Mouse (Mus musculus): ENCODE measurements around the gene Tcf20. TPM values are rescaled to one million over a fixed set of nuclear protein-coding genes. Genes with fewer than 3 reads are reported as not detected.

The Tcf20 gene
- total and polyA plus RNA-seq, 3 experiments, result 27.0 to 47.2 (median 29.0) TPM

DNA sequence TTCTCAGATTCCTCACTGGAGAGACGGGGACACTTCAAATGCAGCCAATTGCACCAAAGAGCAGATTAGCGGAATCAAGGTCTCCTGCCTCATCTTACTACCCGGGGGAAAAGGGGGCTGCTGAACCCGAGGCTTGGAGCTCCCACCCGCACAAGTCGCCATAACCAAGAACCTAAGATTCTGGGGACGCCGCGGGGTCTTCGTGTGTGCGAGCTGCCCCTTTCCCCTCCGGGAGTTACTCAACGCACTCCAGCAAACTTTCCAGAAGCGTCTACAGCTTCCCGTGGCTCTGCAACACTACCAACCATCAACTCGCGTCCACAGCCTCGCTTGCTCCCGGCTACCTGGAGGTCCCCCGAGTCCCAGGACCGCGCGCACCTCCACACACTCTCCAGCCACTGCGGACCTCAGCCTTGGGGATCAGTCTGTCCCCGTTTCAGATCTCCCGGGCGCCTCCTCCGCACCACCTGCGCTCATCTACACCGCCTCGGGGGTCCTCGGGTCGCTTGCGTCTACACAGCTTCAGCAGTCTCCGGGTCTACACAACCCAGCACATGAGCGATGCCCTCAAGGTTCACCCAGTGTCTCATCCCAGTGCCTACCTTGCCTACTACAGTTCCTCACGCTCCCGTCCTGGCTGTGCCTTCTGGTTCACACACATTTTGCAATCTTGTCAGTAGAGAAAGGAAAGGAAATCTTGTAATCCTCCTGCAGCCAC, 499 bp downstream of the Tcf20 start:
- TF ChIP-seq KAT2A (IDR thresholded peaks at IDR 0.05; ENCODE audit: insufficient replicate concordance, low read length), result no peak
- TF ChIP-seq POLR2AphosphoS2 (IDR thresholded peaks at IDR 0.05; ENCODE audit: low read depth, low read length), result no peak
- TF ChIP-seq MAZ (IDR thresholded peaks at IDR 0.05; ENCODE audit: low read depth, low read length), result no peak
- no peak for TF ChIP-seq HCFC1 (IDR thresholded peaks at IDR 0.05; ENCODE audit: low read depth, low read length)
- TF ChIP-seq ZMIZ1 (IDR thresholded peaks at IDR 0.05; ENCODE audit: low read depth, low read length), result no peak
- TF ChIP-seq NELFE (IDR thresholded peaks at IDR 0.05; ENCODE audit: low read depth, low read length), result no peak
- TF ChIP-seq SMC3 (IDR thresholded peaks at IDR 0.05; ENCODE audit: low read depth, low read length), result no peak
- TF ChIP-seq TBP (conservative IDR thresholded peaks at IDR 0.05; ENCODE audit: low read depth, low read length), result no peak
- Histone ChIP-seq H3K27ac (ENCODE audit: insufficient read depth, low read depth) (no peak overlapping the region), H3K27me3 (replicated peaks) (peaks cover 2% of the 10 kb centered on the region), H3K36me3 (replicated peaks in 1 of 2; ENCODE audit: control insufficient read depth in 1 of 2, insufficient read depth in 1 of 2, low read length in 1 of 2) (no peaks in the 10 kb centered on the region), H3K9me3 (replicated peaks; ENCODE audit: low read length) (no peaks in the 10 kb centered on the region), H3K9ac (ENCODE audit: insufficient read depth, low read depth) (peak overlapping the region; percentile 5; the same call in 1 of the 2 replicates), H3K4me1 (ENCODE audit: control insufficient read depth in 1 of 2, insufficient read depth in 2 of 2) (peaks cover 4 to 55% of the 10 kb centered on the region in 2 experiments; a peak in 3 of 4 replicates), H3K4me3 (replicated peaks in 1 of 3; ENCODE audit: low read depth in 2 of 3, low read length in 2 of 3, poor library complexity in 1 of 3) (peak overlapping the region; percentile 50 to 78 (median 60)), H3K79me2 (replicated peaks; ENCODE audit: control insufficient read depth, extremely low read depth, insufficient read depth, poor library complexity, severe bottlenecking) (no peaks in the 10 kb centered on the region), H3K4me2 (ENCODE audit: insufficient read depth, low read depth, poor library complexity, severe bottlenecking) (peak overlapping the region; percentile 85)
- DNase-seq (ENCODE audit: extremely low read depth), result no peak
- in situ Hi-C loops (cut with MboI; ENCODE audit: low pct_ligation_motif_present, low pct_unique_long_range_greater_than_20kb, low sequenced_read_pairs) (no loop called here), dilution Hi-C loops (cut with MboI; ENCODE audit: extremely low pct_ligation_motif_present, extremely low pct_unique_long_range_greater_than_20kb, low sequenced_read_pairs) (no loop called here)

DNA sequence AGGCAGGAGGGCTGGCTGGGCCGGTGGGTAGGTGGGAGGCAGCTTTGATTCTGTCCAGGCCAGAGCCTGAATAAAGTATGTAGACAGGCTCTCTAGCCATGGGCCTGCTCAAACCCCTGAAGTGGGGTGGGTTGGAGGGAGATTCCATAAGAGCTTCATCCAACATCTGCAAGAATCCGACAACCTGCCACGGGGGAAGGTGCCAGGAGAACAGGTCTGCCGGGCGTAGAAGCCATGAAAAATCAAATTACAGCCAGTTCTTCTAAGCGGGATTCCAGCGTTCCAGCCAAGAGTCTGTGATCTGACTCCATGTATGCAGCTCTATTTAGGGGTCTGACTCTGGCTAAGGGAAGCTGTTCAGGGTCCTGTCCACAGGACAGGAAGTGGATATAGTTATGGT, 3.1 kb downstream of the Tcf20 start:
- in situ Hi-C loops (cut with MboI; ENCODE audit: low pct_ligation_motif_present, low pct_unique_long_range_greater_than_20kb, low sequenced_read_pairs) (no loop called here), dilution Hi-C loops (cut with MboI; ENCODE audit: extremely low pct_ligation_motif_present, extremely low pct_unique_long_range_greater_than_20kb, low sequenced_read_pairs) (no loop called here)
- DNase-seq (ENCODE audit: extremely low read depth), result no peak
- no peak overlapping the region for H3K4me2 ChIP-seq (ENCODE audit: insufficient read depth, low read depth, poor library complexity, severe bottlenecking)
- no peak overlapping the region for H3K27ac ChIP-seq (ENCODE audit: insufficient read depth, low read depth)
- H3K79me2 ChIP-seq (replicated peaks; ENCODE audit: control insufficient read depth, extremely low read depth, insufficient read depth, poor library complexity, severe bottlenecking), result no peaks in the 10 kb centered on the region
- TF ChIP-seq CHD1 (IDR thresholded peaks at IDR 0.05; ENCODE audit: low read depth, low read length) (no peak), MAFK (IDR thresholded peaks at IDR 0.05; ENCODE audit: insufficient replicate concordance, low read length) (no peak), ELF1 (IDR thresholded peaks at IDR 0.05; ENCODE audit: low read depth, low read length) (no peak), USF1 (IDR thresholded peaks at IDR 0.05; ENCODE audit: low read depth, low read length) (no peak), BHLHE40 (IDR thresholded peaks at IDR 0.05; ENCODE audit: low read depth, low read length) (no peak), ZC3H11A (IDR thresholded peaks at IDR 0.05; ENCODE audit: low read depth, low read length) (no peak), RAD21 (IDR thresholded peaks at IDR 0.05; ENCODE audit: low read depth, low read length) (no peak), POLR2AphosphoS2 (IDR thresholded peaks at IDR 0.05; ENCODE audit: low read depth, low read length) (no peak), SMC3 (IDR thresholded peaks at IDR 0.05; ENCODE audit: low read depth, low read length) (no peak), POLR2A (IDR thresholded peaks at IDR 0.05; ENCODE audit: low read depth, low read length) (no peak), MYC (IDR thresholded peaks at IDR 0.05; ENCODE audit: low read depth, low read length) (no peak), CTCF (conservative IDR thresholded peaks at IDR 0.05 in 1 of 2, IDR thresholded peaks at IDR 0.05 in 1 of 2; ENCODE audit: low read depth in 2 of 2, low read length in 2 of 2) (no peak), KAT2A (IDR thresholded peaks at IDR 0.05; ENCODE audit: insufficient replicate concordance, low read length) (no peak), MEF2A (IDR thresholded peaks at IDR 0.05; ENCODE audit: borderline replicate concordance, low read depth, low read length) (no peak), PAX5 (IDR thresholded peaks at IDR 0.05; ENCODE audit: low read length) (no peak), JUND (conservative IDR thresholded peaks at IDR 0.05; ENCODE audit: low read depth, low read length) (no peak), UBTF (IDR thresholded peaks at IDR 0.05; ENCODE audit: low read depth, low read length) (no peak)
- no peaks in the 10 kb centered on the region for H3K9me3 ChIP-seq (replicated peaks; ENCODE audit: low read length)
- no peaks in the 10 kb centered on the region for H3K36me3 ChIP-seq (replicated peaks in 1 of 2; ENCODE audit: control insufficient read depth in 1 of 2, insufficient read depth in 1 of 2, low read length in 1 of 2)
- H3K9ac ChIP-seq (ENCODE audit: insufficient read depth, low read depth), result no peak overlapping the region
- H3K27me3 ChIP-seq (replicated peaks), result peaks cover 2% of the 10 kb centered on the region
- H3K4me1 ChIP-seq (ENCODE audit: control insufficient read depth in 1 of 2, insufficient read depth in 2 of 2), result peaks cover 4 to 55% of the 10 kb centered on the region in 2 experiments; a peak in 3 of 4 replicates
- no peak overlapping the region for H3K4me3 ChIP-seq (replicated peaks in 1 of 3; ENCODE audit: low read depth in 2 of 3, low read length in 2 of 3, poor library complexity in 1 of 3)

All from CH12.LX (cell line).